ENCODE assay signal across 9 mouse cellular contexts in the genomic region with DNA sequence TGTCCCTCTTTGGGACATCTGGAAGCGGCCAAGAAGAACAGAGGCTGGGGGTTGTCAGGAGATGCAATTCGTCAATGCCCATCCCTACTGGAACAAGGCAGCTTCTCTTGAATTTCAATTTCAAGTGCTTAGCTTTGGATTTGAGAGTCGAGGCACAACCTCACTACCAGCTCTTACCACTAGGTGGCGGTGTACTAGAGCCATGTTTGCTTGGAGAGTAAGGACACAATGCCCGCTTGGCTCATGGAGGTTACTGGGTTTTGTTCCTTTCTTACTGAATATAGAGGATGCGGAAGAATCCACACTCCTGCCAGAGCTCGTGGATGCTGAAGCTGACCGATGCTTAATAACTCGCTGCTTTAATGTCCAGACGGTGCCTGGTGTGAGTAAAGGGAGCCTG. TPM values are rescaled to one million over a fixed set of nuclear protein-coding genes. Genes with fewer than 3 reads are reported as not detected.
DNase-seq lines count a peak whose midpoint lies in the region; ATAC-seq and TF ChIP-seq lines count a peak whose summit lies in the region.
"Had no signal": no experiment of that assay in that cellular context is flagged by ENCODE, and none has a peak within 500 bp of the region (broad histone marks: within the 10 kb centered on the region; RNA-seq: fewer than 3 reads in every experiment).

No protein-coding gene starts in this region.

- no peaks in the 10 kb centered on the region for H3K27me3 ChIP-seq in forebrain, embryonic 10.5 days (ENCODE audit: poor library complexity, severe bottlenecking)
- no peaks in the 10 kb centered on the region for H3K27me3 ChIP-seq in forebrain, embryonic 15.5 days
- no peaks in the 10 kb centered on the region for H3K27me3 ChIP-seq in ES-Bruce4 (ENCODE audit: control insufficient read depth, insufficient read depth, low read length, poor library complexity, severe bottlenecking)
- no peaks in the 10 kb centered on the region for H3K27me3 ChIP-seq in lung, embryonic 14.5 days (ENCODE audit: insufficient read depth, low read length)

- DNase-seq in forebrain, embryonic 10.5 days (ENCODE audit: extremely low spot score, low spot score) = peak; percentile 29
- DNase-seq in c-Kit-positive CD71-positive TER-119-negative erythroid progenitor cells, embryonic 14.5 days (ENCODE audit: low read depth) = peak; percentile 33
- peak; percentile 63 for DNase-seq in forelimb bud, embryonic 11.5 days (ENCODE audit: low read depth, low spot score)
- peak; percentile 13 for DNase-seq in large intestine, adult 2 months (ENCODE audit: low read depth, low spot score)
- peak; percentile 82 for DNase-seq in lung, embryonic 14.5 days
- DNase-seq in right cerebral cortex, postnatal 4 days = peak; percentile 64

- peak; percentile 59 for TF ChIP-seq CTCF in ES-Bruce4 (IDR thresholded peaks at IDR 0.05; ENCODE audit: low read depth, low read length)
- peak; percentile 80 for TF ChIP-seq CTCF in lung, embryonic 14.5 days (IDR thresholded peaks at IDR 0.05; ENCODE audit: low read depth)

- H3K4me3 ChIP-seq in forebrain, embryonic 10.5 days = no peak overlapping the region
- no peak overlapping the region for H3K4me3 ChIP-seq in forebrain, embryonic 15.5 days
- H3K4me3 ChIP-seq in ES-Bruce4 (ENCODE audit: low read depth, low read length) = no peak overlapping the region
- no peak overlapping the region for H3K4me3 ChIP-seq in lung, embryonic 14.5 days (ENCODE audit: low read depth, low read length)

- 80% methylated on average over 10 of the region's 10 CpGs for WGBS in forebrain, embryonic 10.5 days
- 81% methylated on average over 10 of the region's 10 CpGs for WGBS in forebrain, embryonic 15.5 days
- WGBS in large intestine, adult 2 months = 70% methylated on average over 10 of the region's 10 CpGs
- whole genome bisulfite sequencing in lung, embryonic 14.5 days = 78% methylated on average over 10 of the region's 10 CpGs

- H3K27ac ChIP-seq in forebrain, embryonic 10.5 days = no peak overlapping the region
- no peak overlapping the region for H3K27ac ChIP-seq in forebrain, embryonic 15.5 days (replicated peaks)
- H3K27ac ChIP-seq in ES-Bruce4 (ENCODE audit: insufficient read depth, low read length) = peak overlapping the region; percentile 81
- no peak overlapping the region for H3K27ac ChIP-seq in lung, embryonic 14.5 days (ENCODE audit: low read depth)

- ATAC-seq in forebrain, embryonic 15.5 days (replicated peaks) = no peak
- ATAC-seq in lung, embryonic 14.5 days (ENCODE audit: insufficient read depth) = no peak

- H3K9ac ChIP-seq in forebrain, embryonic 15.5 days (replicated peaks) = no peak overlapping the region
- H3K9ac ChIP-seq in ES-Bruce4 (ENCODE audit: low read depth, poor library complexity, severe bottlenecking) = no peak overlapping the region
- H3K9ac ChIP-seq in lung, embryonic 14.5 days = no peak overlapping the region

- no peaks in the 10 kb centered on the region for H3K9me3 ChIP-seq in forebrain, embryonic 10.5 days
- no peaks in the 10 kb centered on the region for H3K9me3 ChIP-seq in forebrain, embryonic 15.5 days
- no peaks in the 10 kb centered on the region for H3K9me3 ChIP-seq in ES-Bruce4 (replicated peaks; ENCODE audit: control insufficient read depth, insufficient read depth, low read length, poor library complexity, severe bottlenecking)
- no peaks in the 10 kb centered on the region for H3K9me3 ChIP-seq in lung, embryonic 14.5 days (ENCODE audit: low read depth, low read length)

- H3K4me1 ChIP-seq in forebrain, embryonic 10.5 days = no peaks in the 10 kb centered on the region
- no peaks in the 10 kb centered on the region for H3K4me1 ChIP-seq in forebrain, embryonic 15.5 days
- peaks cover 5% of the 10 kb centered on the region for H3K4me1 ChIP-seq in ES-Bruce4 (ENCODE audit: control insufficient read depth, insufficient read depth, low read length)
- no peaks in the 10 kb centered on the region for H3K4me1 ChIP-seq in lung, embryonic 14.5 days (ENCODE audit: insufficient read depth)

- TF ChIP-seq POLR2A in ES-Bruce4 (IDR thresholded peaks at IDR 0.05; ENCODE audit: insufficient read depth, low read length) = no peak

- no peak for TF ChIP-seq EP300 in ES-Bruce4 (IDR thresholded peaks at IDR 0.05; ENCODE audit: insufficient read depth, low read depth, low read length)

- H3K36me3 ChIP-seq in forebrain, embryonic 10.5 days (replicated peaks) = no peaks in the 10 kb centered on the region
- H3K36me3 ChIP-seq in forebrain, embryonic 15.5 days = no peaks in the 10 kb centered on the region
- no peaks in the 10 kb centered on the region for H3K36me3 ChIP-seq in ES-Bruce4 (ENCODE audit: control insufficient read depth, insufficient read depth, low read length, poor library complexity, severe bottlenecking)
- H3K36me3 ChIP-seq in lung, embryonic 14.5 days (ENCODE audit: insufficient read depth) = no peaks in the 10 kb centered on the region

- H3K4me2 ChIP-seq in forebrain, embryonic 15.5 days (replicated peaks) = no peak overlapping the region
- no peak overlapping the region for H3K4me2 ChIP-seq in lung, embryonic 14.5 days

RNA-seq across cellular contexts. Expression of gene Sycp2l, which starts 32.2 kb away (rescaled TPM):
- polyA plus RNA-seq in forebrain, embryonic 10.5 days (2016; fragmentation: Nextera tagmentation; extraction: Ambion mirVana) = not detected in 2 replicates
- polyA plus RNA-seq in forebrain, embryonic 15.5 days (2015; fragmentation: Nextera tagmentation; extraction: Ambion mirVana) = not detected in 2 replicates
- 0.37 TPM in 1 of 2 replicates, not detected in the other for polyA plus RNA-seq in ES-Bruce4 (2011; ENCODE audit: insufficient read depth, insufficient read length, low read depth, missing spikeins)
- not detected in 2 replicates for polyA plus RNA-seq in large intestine, adult 2 months (2012; rRNA removed)
- 0.11 TPM in 1 of 2 replicates, not detected in the other for polyA plus RNA-seq in lung, embryonic 14.5 days (2014; fragmentation: Nextera tagmentation; extraction: Ambion mirVana)
- polyA plus RNA-seq: liver, embryonic 16.5 days had no signal

RNA-seq across cellular contexts. Expression of gene Gcm2, which starts 35.4 kb away (rescaled TPM):
- polyA plus RNA-seq in forebrain, embryonic 10.5 days (2016; fragmentation: Nextera tagmentation; extraction: Ambion mirVana) = not detected in 2 replicates
- not detected in 2 replicates for polyA plus RNA-seq in forebrain, embryonic 15.5 days (2015; fragmentation: Nextera tagmentation; extraction: Ambion mirVana)
- polyA plus RNA-seq in ES-Bruce4 (2011; ENCODE audit: insufficient read depth, insufficient read length, low read depth, missing spikeins) = not detected in 2 replicates
- polyA plus RNA-seq in large intestine, adult 2 months (2012; rRNA removed) = not detected in 2 replicates
- polyA plus RNA-seq in lung, embryonic 14.5 days (2014; fragmentation: Nextera tagmentation; extraction: Ambion mirVana) = not detected in 2 replicates
- polyA plus RNA-seq: liver, embryonic 16.5 days had no signal

Comparison
In these comparisons a context has a peak if more than half of its experiments do, and no peak if none do; other contexts are left out.
1. DNase-seq: peak in every context shown above with its lines; median percentile 82 in lung, embryonic 14.5 days; 64 in right cerebral cortex, postnatal 4 days; 63 in forelimb bud, embryonic 11.5 days; 33 in c-Kit-positive CD71-positive TER-119-negative erythroid progenitor cells, embryonic 14.5 days; 29 in forebrain, embryonic 10.5 days; 13 in large intestine, adult 2 months.